Mouse (Mus musculus) activated CD4-positive, CD25-positive, alpha-beta regulatory T cell, adult 4 months (primary cell): ENCODE results near the gene Gk. TPM values are rescaled to one million over a fixed set of nuclear protein-coding genes. Genes with fewer than 3 reads are reported as not detected.

Experiments used
- polyA plus RNA-seq, 2 experiments: library from polyadenylated mRNA; unstranded; fragments of 100-300 nt; shearing (Covaris generic); gene quantifications; one replicate each; pipeline ENCODE4 v1.2.1; 2017

Gk gene
- polyA plus RNA-seq, 2 experiments from 2014 or later: 2.2 to 3.3 TPM

Other genes with a start within 250 kb of the Gk start
- 1 to 10 TPM; 2.2 to 2.9 TPM for gene Tab3, start 202.8 kb downstream of the Gk start, polyA plus RNA-seq
- 1 to 10 TPM; 2.8 to 3.0 TPM for gene 5430427O19Rik, start 93.5 kb upstream of the Gk start, polyA plus RNA-seq